Mouse (Mus musculus) limb, embryonic 11.5 days (tissue): ENCODE measurements around the gene Phf12. TPM values are rescaled to one million over a fixed set of nuclear protein-coding genes. Genes with fewer than 3 reads are reported as not detected.

Experiments
- ATAC-seq: fragments of 200-750 bp; cut with Nextera tagmentation; 2 replicates; pipeline ENCODE4 v1.8.0; 2017; ENCODE audit warnings: low read depth; ENCODE audit not compliant: insufficient number of reproducible peaks, low FRiP score, low TSS enrichment
- DNase-seq: peaks from one replicate; pipeline ENCODE4 v3.0.0-alpha.2; 2015; ENCODE audit warnings: low spot score
- H3K27ac ChIP-seq: fragments of 300-500 bp; sonication (generic); replicated peaks from 2 replicates; pipeline ENCODE4 v1.5.1; 2014; ENCODE audit warnings: low read depth, mild to moderate bottlenecking, low read length
- H3K27me3 ChIP-seq: fragments of 300-500 bp; sonication (generic); 2 replicates; pipeline ENCODE4 v1.6.1; 2014; ENCODE audit warnings: mild to moderate bottlenecking, low read length, mixed read lengths; ENCODE audit not compliant: control insufficient read depth, insufficient read depth
- H3K36me3 ChIP-seq: fragments of 300-500 bp; sonication (generic); 2 replicates; pipeline ENCODE4 v1.6.1; 2014; ENCODE audit warnings: mild to moderate bottlenecking, low read length, moderate library complexity, mixed read lengths; ENCODE audit not compliant: control insufficient read depth, insufficient read depth
- H3K4me1 ChIP-seq: fragments of 300-500 bp; sonication (generic); 2 replicates; pipeline ENCODE4 v1.6.1; 2014; ENCODE audit warnings: low read length, mixed read lengths; ENCODE audit not compliant: control insufficient read depth, insufficient read depth
- H3K4me2 ChIP-seq: fragments of 300-500 bp; sonication (generic); 2 replicates; pipeline ENCODE4 v1.6.1; 2014; ENCODE audit warnings: low read depth, mild to moderate bottlenecking, moderate library complexity; ENCODE audit not compliant: severe bottlenecking
- H3K4me3 ChIP-seq: fragments of 300-500 bp; sonication (generic); 2 replicates; pipeline ENCODE4 v1.5.1; 2014; ENCODE audit warnings: low read depth, low read length
- H3K9ac ChIP-seq: fragments of 300-500 bp; sonication (generic); 2 replicates; pipeline ENCODE4 v1.6.1; 2014; ENCODE audit warnings: mild to moderate bottlenecking, low read length
- H3K9me3 ChIP-seq: fragments of 300-500 bp; sonication (generic); 2 replicates; pipeline ENCODE4 v1.6.1; 2016; ENCODE audit warnings: low read length; ENCODE audit not compliant: control insufficient read depth
- WGBS: fragments of 180-500 bp; shearing (Covaris S2); extraction: QIAGEN DNeasy Blood & Tissue Kit; methylation state at CpG from one replicate; pipeline ENCODE4 v1.1.7; 2014; 5-methylcytosine and 5-hydroxymethylcytosine counted together
- polyA plus RNA-seq: library from polyadenylated mRNA; unstranded; fragments of >200 nt; fragmentation: Nextera tagmentation; extraction: Ambion mirVana; gene quantifications from 2 replicates; pipeline ENCODE4 v1.2.1, GENCODE M21; 2014

The Phf12 gene
- polyA plus RNA-seq, 1 experiment from 2014 or later = 19.6 TPM

DNA sequence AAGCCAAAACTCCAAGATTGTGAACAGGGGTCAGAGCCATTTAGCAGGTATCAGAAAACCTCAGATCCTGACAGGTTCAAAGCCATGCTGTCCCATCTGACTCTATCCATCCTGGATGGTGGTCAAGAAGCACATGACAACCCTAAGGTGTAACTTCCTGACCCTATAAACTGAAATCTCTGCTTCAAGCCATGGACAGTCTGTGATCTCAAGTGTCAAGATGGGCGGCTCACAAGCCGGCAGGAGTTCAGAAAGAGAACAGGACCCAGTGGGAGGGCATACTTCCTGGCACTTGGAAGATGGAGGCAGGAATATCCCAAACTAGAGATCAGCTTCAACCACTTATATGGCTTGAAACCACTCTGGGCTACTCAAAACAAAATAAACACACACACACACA, 84.1 kb downstream of the Phf12 start:
- no peak for DNase-seq
- no peaks in the 10 kb centered on the region for H3K36me3 ChIP-seq
- 61% methylated on average over 2 of the region's 2 CpGs for WGBS
- no peak overlapping the region for H3K4me3 ChIP-seq
- no peak for ATAC-seq
- no peaks in the 10 kb centered on the region for H3K9me3 ChIP-seq
- no peak overlapping the region for H3K9ac ChIP-seq
- no peaks in the 10 kb centered on the region for H3K27me3 ChIP-seq
- no peak overlapping the region for H3K4me2 ChIP-seq
- H3K4me1 ChIP-seq = no peaks in the 10 kb centered on the region
- H3K27ac ChIP-seq = no peak overlapping the region

DNA sequence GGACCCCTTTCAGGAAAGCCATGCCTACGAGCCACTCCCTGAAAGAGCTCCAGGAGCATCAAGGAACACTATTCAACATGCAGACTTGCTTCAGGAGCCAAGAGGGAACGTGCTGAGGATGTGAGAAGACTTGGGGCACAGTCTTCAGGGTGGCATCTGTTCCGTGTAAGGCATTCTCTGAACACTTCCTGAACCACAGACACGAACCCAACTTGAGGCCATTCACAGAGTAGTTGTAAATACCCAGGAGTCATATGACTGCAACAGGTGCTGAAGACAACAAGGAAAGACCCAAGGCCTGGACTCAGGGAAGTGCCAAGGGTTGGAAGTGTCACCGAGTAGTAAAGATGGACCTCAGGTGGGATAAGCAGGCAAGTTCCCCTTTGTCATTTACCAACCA, 85.0 kb downstream of the Phf12 start:
- Histone ChIP-seq H3K4me3 (no peak overlapping the region), H3K36me3 (no peaks in the 10 kb centered on the region), H3K9me3 (no peaks in the 10 kb centered on the region), H3K9ac (no peak overlapping the region), H3K27ac (no peak overlapping the region), H3K27me3 (no peaks in the 10 kb centered on the region), H3K4me1 (no peaks in the 10 kb centered on the region), H3K4me2 (no peak overlapping the region)
- 75% methylated on average over 5 of the region's 5 CpGs for WGBS
- ATAC-seq (no peak), DNase-seq (no peak)

DNA sequence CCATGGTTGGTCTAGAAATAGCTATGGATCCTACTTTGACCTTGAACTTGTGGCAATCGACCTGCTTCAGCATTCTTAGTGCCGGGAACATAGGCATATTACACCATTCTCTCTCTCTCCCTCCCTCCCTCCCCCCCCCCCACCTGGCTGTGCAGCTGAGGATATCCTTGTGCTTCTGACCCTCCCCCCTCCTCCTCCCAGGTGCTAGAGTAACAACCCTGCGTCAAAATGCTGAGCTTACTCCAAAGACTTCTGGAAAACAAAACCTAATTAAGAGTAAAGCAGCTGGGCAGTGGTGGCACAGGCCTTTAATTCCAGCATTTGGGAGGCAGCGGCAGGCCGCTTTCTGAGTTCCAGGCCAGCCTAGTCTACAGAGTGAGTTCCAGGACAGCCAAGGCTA, 86.6 kb downstream of the Phf12 start:
- no peak overlapping the region for H3K9ac ChIP-seq
- no peaks in the 10 kb centered on the region for H3K9me3 ChIP-seq
- no peak overlapping the region for H3K4me2 ChIP-seq
- ATAC-seq (no peak), DNase-seq (no peak)
- H3K4me1 ChIP-seq = no peaks in the 10 kb centered on the region
- H3K4me3 ChIP-seq = no peak overlapping the region
- H3K27me3 ChIP-seq = no peaks in the 10 kb centered on the region
- WGBS = 70% methylated on average over 5 of the region's 5 CpGs
- H3K27ac ChIP-seq = no peak overlapping the region
- peaks cover 7% of the 10 kb centered on the region; the same call in 1 of the 2 replicates for H3K36me3 ChIP-seq

DNA sequence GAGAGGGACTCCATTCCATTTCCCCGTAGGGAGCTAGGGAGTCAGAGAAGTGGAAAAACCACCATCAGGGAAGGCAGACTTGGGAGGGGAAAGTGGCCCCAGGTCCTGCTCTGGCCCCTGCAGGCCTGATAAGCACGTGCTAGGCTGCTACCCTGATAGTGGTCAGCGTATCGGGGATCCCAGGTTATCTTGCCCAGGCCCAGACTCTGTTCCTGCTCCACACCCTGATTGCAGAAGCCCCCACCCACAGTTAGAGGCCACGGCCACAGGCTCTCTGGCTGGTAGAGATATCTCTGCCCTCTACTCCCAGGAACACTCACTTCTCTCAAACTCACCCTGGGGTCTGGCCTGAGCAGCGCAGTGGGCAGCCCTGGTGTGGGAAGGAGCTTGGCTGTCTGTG, 87.1 kb downstream of the Phf12 start:
- Histone ChIP-seq H3K9ac (no peak overlapping the region; the same call in 1 of the 2 replicates), H3K36me3 (peaks cover 10% of the 10 kb centered on the region; the same call in 1 of the 2 replicates), H3K4me2 (no peak overlapping the region), H3K27me3 (no peaks in the 10 kb centered on the region), H3K4me1 (no peaks in the 10 kb centered on the region), H3K9me3 (no peaks in the 10 kb centered on the region), H3K27ac (no peak overlapping the region), H3K4me3 (no peak overlapping the region)
- 77% methylated on average over 6 of the region's 6 CpGs for WGBS
- DNase-seq (no peak), ATAC-seq (no peak)

DNA sequence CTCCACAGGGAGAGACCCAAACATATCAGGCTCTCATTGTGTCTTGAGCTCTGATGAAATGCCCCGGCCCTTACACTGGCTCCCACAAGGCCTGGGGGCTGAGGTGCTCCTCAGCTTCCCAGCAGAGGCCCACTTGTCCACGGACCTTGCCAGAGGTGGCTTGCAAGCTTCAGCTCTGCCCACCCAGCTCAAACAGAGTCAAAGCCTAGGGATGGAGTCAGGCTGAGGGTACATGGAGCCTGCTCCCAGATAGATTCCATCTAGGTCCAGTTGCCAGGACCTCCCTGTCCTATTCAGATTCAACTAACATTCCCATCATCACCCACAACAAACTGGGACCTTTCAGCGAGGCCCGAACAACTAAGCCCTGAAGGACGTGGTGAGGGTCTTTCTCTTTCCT, 89.4 kb downstream of the Phf12 start:
- no peak for DNase-seq
- H3K9ac ChIP-seq = no peak overlapping the region
- 0 out of 2 replicates have a peak overlapping the region, but pooled peaks have one; percentile 10 for H3K27ac ChIP-seq
- no peaks in the 10 kb centered on the region for H3K27me3 ChIP-seq
- H3K4me2 ChIP-seq = no peak overlapping the region
- H3K9me3 ChIP-seq = no peaks in the 10 kb centered on the region
- H3K4me3 ChIP-seq = no peak overlapping the region
- H3K4me1 ChIP-seq = no peaks in the 10 kb centered on the region
- ATAC-seq = no peak
- WGBS = 80% methylated on average over 5 of the region's 5 CpGs
- peaks cover 12% of the 10 kb centered on the region; the same call in 1 of the 2 replicates for H3K36me3 ChIP-seq

DNA sequence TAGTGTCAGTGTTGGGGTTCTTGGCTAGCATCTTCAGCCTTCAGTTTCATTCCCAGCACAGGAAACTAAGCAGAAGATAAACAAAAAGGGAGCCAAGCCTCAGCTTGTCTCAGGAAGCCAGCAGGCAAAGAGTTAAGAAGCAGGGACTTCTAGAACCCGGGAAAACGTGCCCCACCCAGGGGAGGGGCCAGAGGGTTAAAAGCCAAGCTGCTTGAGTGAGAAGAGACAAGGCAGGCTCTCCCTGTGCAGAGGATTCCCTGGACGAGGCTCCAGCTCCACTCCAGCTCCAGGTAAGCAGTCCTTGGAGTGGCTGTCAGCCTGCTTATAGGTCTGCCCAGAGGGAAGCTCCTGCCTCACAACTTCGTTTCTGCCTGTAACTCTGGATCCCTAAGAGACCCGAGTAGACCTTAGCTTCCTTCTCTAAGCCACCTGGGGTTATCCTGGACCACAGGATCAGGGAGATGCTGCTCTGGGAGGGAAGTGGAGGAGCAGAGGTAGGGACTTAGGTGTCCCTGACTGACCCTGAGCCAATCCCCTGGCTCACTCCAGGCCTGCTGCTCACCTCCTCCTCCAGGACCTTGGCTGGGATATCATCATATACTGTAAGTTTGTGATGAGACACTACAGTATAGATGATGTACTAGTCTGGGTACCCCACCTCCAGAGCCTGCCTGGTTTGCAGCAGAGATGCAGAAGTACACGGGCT, 90.0 kb downstream of the Phf12 start:
- no peak overlapping the region for H3K27ac ChIP-seq

DNA sequence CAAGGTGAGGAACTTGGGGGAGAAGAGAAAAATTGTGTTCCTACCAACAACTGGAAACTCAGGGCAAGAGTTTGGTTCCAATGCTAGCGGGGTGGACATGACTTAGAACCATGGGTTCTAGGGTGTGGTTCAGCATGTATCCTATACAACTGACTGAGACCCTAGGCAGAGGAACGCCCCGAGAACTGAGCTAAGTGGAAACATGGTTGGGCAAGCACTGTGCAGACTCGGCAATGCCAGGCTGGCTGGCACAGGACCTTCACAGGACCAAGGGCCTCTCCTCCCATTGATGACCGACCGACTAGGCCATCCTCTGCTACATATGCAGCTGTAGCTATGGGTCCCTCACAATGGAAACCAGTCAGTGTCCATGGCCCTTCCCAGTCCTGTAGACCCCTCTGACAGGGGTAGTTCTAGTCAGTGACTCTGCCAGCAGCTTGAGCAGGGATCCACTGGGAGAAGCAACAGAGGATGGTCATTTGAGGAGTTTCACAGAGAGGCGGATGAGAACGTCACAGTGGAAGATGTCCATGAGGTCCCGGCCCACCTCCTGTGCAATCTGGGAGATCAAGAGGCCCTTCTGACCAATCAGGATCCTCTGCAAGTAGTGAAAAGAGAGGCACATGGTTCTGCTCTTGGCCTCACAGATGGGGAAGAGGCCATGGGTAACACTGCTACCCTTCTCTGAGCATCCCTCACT, 91.2 kb downstream of the Phf12 start:
- 96% methylated on average over 9 of the region's 9 CpGs for WGBS
- DNase-seq = no peak
- no peaks in the 10 kb centered on the region for H3K27me3 ChIP-seq

More for the DNA sequence above, 90.0 kb downstream of the Phf12 start:
- Histone ChIP-seq H3K4me2 (no peak overlapping the region), H3K4me3 (0 out of 2 replicates have a peak overlapping the region, but pooled peaks have one; percentile 3), H3K36me3 (peaks cover 13% of the 10 kb centered on the region; the same call in 1 of the 2 replicates), H3K4me1 (no peaks in the 10 kb centered on the region), H3K9ac (no peak overlapping the region), H3K9me3 (no peaks in the 10 kb centered on the region), H3K27me3 (no peaks in the 10 kb centered on the region)
- ATAC-seq (no peak), DNase-seq (no peak)
- 29% methylated on average over 6 of the region's 6 CpGs for WGBS

DNA sequence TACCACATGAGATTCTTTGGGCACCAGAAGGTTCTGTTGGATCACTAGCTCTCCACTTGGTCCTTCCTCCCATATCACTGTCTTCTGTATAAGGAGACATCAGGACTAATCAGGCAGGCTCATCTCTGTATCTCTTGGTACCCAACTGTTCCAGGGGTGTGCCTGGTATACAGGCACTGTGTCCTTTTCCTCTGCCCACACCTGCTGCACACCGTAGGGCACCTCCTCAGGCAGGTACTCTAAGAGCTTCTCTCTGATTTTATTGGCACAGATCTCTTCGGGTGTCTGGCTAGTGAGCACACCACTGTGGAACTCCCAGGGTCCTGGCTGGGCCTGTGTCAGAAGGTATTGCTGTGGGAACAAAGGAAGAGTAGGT, 91.7 kb downstream of the Phf12 start:
- no peak for ATAC-seq
- Histone ChIP-seq H3K36me3 (peaks cover 13% of the 10 kb centered on the region; the same call in 1 of the 2 replicates), H3K27ac (no peak overlapping the region), H3K9me3 (no peaks in the 10 kb centered on the region), H3K4me2 (no peak overlapping the region), H3K4me3 (no peak overlapping the region), H3K9ac (no peak overlapping the region), H3K27me3 (no peaks in the 10 kb centered on the region), H3K4me1 (no peaks in the 10 kb centered on the region)
- WGBS = 90% methylated on average over 2 of the region's 2 CpGs
- no peak for DNase-seq

More for the DNA sequence above, 91.2 kb downstream of the Phf12 start:
- no peak for ATAC-seq
- Histone ChIP-seq H3K4me2 (no peak overlapping the region), H3K9me3 (no peaks in the 10 kb centered on the region), H3K36me3 (peaks cover 13% of the 10 kb centered on the region; the same call in 1 of the 2 replicates), H3K27ac (no peak overlapping the region), H3K4me3 (no peak overlapping the region), H3K4me1 (no peaks in the 10 kb centered on the region), H3K9ac (no peak overlapping the region)
